Mouse (Mus musculus): ENCODE measurements around the gene Evi2b. TPM values are rescaled to one million over a fixed set of nuclear protein-coding genes. Genes with fewer than 3 reads are reported as not detected.

The Evi2b gene
- 0.27 TPM in 1 of 2 replicates, not detected in the other for polyA plus RNA-seq (2014; fragmentation: Nextera tagmentation; extraction: Ambion mirVana)

DNA sequence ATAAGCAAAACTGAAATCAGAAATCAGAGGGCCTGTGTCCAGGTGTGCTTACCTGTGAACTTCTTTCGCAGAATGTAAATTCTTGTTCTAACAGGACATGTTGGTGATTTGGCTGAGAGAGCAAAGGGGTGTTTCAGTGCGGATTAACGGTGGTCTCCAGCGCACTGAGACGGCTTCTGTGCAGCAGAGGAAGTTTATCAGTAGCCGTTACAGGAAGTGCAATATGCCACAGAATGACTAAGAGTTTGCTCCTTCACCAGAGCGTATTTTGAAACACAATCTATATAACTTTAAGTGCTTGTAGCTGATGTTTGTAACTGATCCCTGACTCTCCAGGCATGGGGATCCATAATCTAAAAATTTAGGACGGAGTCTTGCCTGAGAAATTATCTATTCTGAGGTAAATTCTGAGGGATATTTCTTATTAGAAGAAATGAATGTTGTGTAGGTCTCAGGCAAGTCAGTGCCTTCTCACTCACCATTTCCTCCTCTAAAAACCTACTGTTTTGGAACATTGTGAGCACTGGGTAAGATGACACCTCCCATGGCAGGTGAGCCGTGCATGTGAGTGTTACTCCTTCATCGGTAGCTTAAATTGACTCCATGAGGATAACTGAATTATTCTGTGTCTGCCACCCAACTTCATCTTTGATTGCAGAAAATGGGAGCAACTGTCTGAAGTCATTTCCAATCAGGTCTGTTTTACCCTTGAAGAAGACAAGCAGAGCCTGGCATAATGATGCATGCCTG lies at the start of gene Evi2b:
Gene Evi2b, minus strand, starts transcription at position 203 of the 750 bp plus-strand sequence.
- no peak for DNase-seq (ENCODE audit: low spot score)
- Histone ChIP-seq H3K27ac (no peak within 1 kb of the TSS), H3K4me3 (replicated peaks; ENCODE audit: low read length) (no peak within 1 kb of the TSS), H3K4me1 (replicated peaks; ENCODE audit: control insufficient read depth, insufficient read depth, low read length) (no peaks in the 10 kb centered on the region), H3K36me3 (replicated peaks; ENCODE audit: control insufficient read depth, insufficient read depth) (peaks cover 11% of the 10 kb centered on the region), H3K9ac (no peak within 1 kb of the TSS), H3K27me3 (ENCODE audit: control insufficient read depth, insufficient read depth, low read length) (no peaks in the 10 kb centered on the region), H3K9me3 (ENCODE audit: control insufficient read depth, low read length) (no peaks in the 10 kb centered on the region), H3K4me2 (replicated peaks) (no peak within 1 kb of the TSS)
- 86% methylated on average over 10 of the region's 10 CpGs for WGBS
- no peak for ATAC-seq (ENCODE audit: low FRiP score)

DNA sequence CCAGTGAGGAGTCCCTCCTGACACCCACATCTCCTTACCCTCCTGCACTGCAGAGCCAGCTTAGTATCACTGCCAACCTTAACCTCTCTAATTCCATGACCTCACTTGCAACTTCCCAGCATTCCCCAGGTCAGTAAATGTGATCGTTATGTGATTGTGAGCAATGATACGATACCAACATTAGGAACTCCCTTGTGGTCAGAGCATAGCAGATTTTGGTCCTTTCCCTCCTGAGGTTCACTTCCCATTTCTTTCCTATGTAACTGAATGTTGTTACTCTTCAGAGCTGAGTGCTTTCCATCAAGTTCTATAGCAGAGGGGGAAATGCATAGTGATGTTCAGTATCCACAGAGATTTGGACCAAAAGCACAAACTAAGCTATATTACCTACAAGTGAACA lies 46.8 kb upstream of the Evi2b start:
- Histone ChIP-seq H3K4me3 (replicated peaks; ENCODE audit: low read length) (no peak overlapping the region), H3K9me3 (ENCODE audit: control insufficient read depth, low read length) (no peaks in the 10 kb centered on the region), H3K36me3 (replicated peaks; ENCODE audit: control insufficient read depth, insufficient read depth) (peaks cover 97% of the 10 kb centered on the region), H3K9ac (no peak overlapping the region), H3K27ac (no peak overlapping the region), H3K27me3 (ENCODE audit: control insufficient read depth, insufficient read depth, low read length) (no peaks in the 10 kb centered on the region), H3K4me2 (replicated peaks) (no peak overlapping the region), H3K4me1 (replicated peaks; ENCODE audit: control insufficient read depth, insufficient read depth, low read length) (no peaks in the 10 kb centered on the region)
- DNase-seq (ENCODE audit: low spot score) (no peak), ATAC-seq (ENCODE audit: low FRiP score) (no peak)
- WGBS: 91% methylated on average over 2 of the region's 2 CpGs

DNA sequence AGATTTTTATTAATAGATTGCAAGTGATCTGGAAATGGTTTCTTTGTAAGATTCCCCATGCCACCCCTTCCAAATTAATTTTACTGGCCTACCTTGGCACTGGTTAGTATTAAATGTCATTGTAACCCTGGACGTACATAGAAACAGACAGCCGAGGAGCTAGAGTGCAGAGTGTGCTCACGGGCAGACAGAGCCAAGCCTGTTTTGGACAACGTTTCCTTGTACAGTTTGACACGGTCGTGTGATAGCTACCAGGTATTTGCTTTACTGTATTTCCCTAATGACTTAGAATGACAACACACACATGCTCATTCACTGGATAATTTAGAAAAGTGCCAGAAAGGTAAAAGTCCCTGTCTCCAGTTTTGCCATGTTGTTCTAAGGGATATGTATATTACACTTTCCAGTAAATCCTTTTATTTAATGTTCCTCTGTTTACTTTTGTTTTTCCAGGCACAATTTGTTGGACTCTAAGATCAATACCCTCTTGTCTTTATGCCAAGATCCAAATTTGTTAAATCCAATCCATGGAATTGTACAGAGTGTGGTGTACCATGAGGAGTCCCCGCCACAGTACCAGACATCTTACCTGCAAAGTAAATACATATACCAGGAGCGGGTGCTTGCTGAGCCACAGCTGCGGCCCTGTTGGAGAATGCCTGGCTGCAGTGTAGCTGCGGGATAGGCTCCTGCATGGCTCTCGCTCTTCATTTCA lies 44.8 kb upstream of the Evi2b start:
- H3K4me3 ChIP-seq (replicated peaks; ENCODE audit: low read length): no peak overlapping the region
- no peak overlapping the region for H3K4me2 ChIP-seq (replicated peaks)
- H3K4me1 ChIP-seq (replicated peaks; ENCODE audit: control insufficient read depth, insufficient read depth, low read length): no peaks in the 10 kb centered on the region
- peaks cover 93% of the 10 kb centered on the region for H3K36me3 ChIP-seq (replicated peaks; ENCODE audit: control insufficient read depth, insufficient read depth)
- no peaks in the 10 kb centered on the region for H3K9me3 ChIP-seq (ENCODE audit: control insufficient read depth, low read length)
- H3K27me3 ChIP-seq (ENCODE audit: control insufficient read depth, insufficient read depth, low read length): no peaks in the 10 kb centered on the region
- H3K27ac ChIP-seq: no peak overlapping the region
- no peak for DNase-seq (ENCODE audit: low spot score)
- WGBS: 89% methylated on average over 11 of the region's 11 CpGs
- H3K9ac ChIP-seq: no peak overlapping the region
- no peak for ATAC-seq (ENCODE audit: low FRiP score)

DNA sequence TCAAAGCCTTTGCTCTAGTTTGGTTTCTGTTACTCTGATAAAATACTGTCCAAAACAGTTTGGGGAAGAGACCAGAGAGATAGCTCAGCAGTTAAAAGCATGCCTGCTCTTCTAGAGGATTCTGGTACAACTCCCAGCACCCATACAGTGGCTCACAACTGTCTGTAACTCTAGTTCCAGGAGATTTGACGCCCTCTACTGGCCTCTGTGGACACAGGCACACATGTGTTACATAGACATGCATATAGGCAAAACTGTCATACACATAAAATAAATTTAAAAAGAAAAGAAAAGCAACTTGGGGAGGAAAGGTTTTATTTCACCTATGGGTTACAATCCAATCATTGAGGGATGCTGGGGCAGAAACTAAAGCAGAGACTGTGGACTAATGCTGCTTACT lies 43.4 kb upstream of the Evi2b start:
- no peak for ATAC-seq (ENCODE audit: low FRiP score)

DNA sequence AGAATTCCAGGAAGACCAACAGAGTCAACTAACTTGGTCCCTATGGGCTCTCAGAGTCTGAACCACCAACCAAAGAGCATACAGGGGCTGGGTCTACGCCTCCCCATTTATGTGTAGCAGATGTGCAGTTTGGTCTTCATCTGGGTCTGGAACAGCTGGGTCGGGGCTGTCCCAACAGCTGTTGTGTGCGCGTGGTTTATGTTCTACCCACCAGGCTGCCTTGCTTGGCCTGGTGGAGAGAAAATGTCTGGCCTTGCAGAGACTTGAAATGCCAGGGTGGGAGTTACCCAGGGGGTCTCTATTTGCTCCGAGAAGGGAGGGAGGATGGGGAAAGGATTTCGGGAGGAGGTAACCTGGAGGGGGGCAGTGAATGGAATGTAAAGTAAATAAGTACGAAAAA lies 39.9 kb upstream of the Evi2b start:
- 93% methylated on average over 7 of the region's 7 CpGs for WGBS
- ATAC-seq (ENCODE audit: low FRiP score): no peak

More for the DNA sequence above, 43.4 kb upstream of the Evi2b start:
- no peaks in the 10 kb centered on the region for H3K27me3 ChIP-seq (ENCODE audit: control insufficient read depth, insufficient read depth, low read length)
- WGBS: 58% methylated on average over 1 of the region's 1 CpGs
- no peak overlapping the region for H3K4me2 ChIP-seq (replicated peaks)
- H3K27ac ChIP-seq: no peak overlapping the region
- no peak overlapping the region for H3K9ac ChIP-seq
- peaks cover 93% of the 10 kb centered on the region for H3K36me3 ChIP-seq (replicated peaks; ENCODE audit: control insufficient read depth, insufficient read depth)
- no peak for DNase-seq (ENCODE audit: low spot score)
- H3K4me3 ChIP-seq (replicated peaks; ENCODE audit: low read length): no peak overlapping the region
- H3K4me1 ChIP-seq (replicated peaks; ENCODE audit: control insufficient read depth, insufficient read depth, low read length): no peaks in the 10 kb centered on the region
- H3K9me3 ChIP-seq (ENCODE audit: control insufficient read depth, low read length): no peaks in the 10 kb centered on the region

DNA sequence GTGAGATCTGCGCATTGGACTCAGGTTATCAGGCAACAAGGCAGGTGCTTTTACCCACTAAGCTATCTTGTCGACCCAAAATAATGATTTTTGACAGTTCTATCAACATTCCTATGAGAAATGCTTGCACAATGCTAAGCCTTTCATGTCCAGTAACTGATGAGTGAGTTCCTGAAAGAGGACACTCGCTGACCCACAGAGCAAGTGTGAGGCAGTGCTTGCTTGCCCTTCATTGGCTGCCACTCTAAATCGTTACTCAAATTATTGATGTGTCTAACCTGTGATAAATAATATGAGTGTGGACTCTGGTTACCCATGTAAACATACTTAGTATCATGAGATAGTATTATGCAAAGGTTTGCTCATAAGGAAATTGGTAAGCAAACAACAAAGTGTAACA lies 37.0 kb upstream of the Evi2b start:
- Histone ChIP-seq H3K4me1 (replicated peaks; ENCODE audit: control insufficient read depth, insufficient read depth, low read length) (no peaks in the 10 kb centered on the region), H3K9me3 (ENCODE audit: control insufficient read depth, low read length) (no peaks in the 10 kb centered on the region), H3K4me3 (replicated peaks; ENCODE audit: low read length) (no peak overlapping the region), H3K27me3 (ENCODE audit: control insufficient read depth, insufficient read depth, low read length) (no peaks in the 10 kb centered on the region), H3K4me2 (replicated peaks) (no peak overlapping the region), H3K36me3 (replicated peaks; ENCODE audit: control insufficient read depth, insufficient read depth) (peaks cover 91% of the 10 kb centered on the region), H3K9ac (no peak overlapping the region), H3K27ac (no peak overlapping the region)
- no peak for DNase-seq (ENCODE audit: low spot score)
- ATAC-seq (ENCODE audit: low FRiP score): no peak
- 97% methylated on average over 4 of the region's 4 CpGs for WGBS

More for the DNA sequence above, 39.9 kb upstream of the Evi2b start:
- no peak for DNase-seq (ENCODE audit: low spot score)
- H3K9me3 ChIP-seq (ENCODE audit: control insufficient read depth, low read length): no peaks in the 10 kb centered on the region
- H3K27me3 ChIP-seq (ENCODE audit: control insufficient read depth, insufficient read depth, low read length): no peaks in the 10 kb centered on the region
- no peak overlapping the region for H3K4me3 ChIP-seq (replicated peaks; ENCODE audit: low read length)
- H3K36me3 ChIP-seq (replicated peaks; ENCODE audit: control insufficient read depth, insufficient read depth): peaks cover 92% of the 10 kb centered on the region
- H3K4me2 ChIP-seq (replicated peaks): no peak overlapping the region
- H3K9ac ChIP-seq: no peak overlapping the region
- H3K4me1 ChIP-seq (replicated peaks; ENCODE audit: control insufficient read depth, insufficient read depth, low read length): no peaks in the 10 kb centered on the region
- H3K27ac ChIP-seq: no peak overlapping the region

DNA sequence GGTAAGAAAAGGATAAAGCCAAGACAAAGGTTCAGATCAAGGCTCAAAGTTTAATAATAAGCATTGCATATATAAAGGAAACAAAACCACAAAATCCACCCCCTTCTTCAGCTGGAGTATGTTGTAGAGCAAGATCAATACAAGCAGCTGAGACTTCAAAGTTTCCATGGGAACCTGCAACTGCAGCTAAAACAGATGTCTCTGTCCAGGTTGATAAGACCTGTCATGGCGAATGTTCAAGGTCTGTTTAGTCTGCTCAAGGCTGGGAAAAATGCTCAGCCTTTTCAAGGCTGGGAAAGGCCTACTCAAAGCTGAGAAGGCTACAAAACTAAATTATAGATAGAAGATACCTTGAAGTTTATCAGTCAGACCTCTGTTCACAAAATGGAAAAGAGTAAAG lies 29.1 kb upstream of the Evi2b start:
- H3K4me2 ChIP-seq (replicated peaks): no peak overlapping the region
- no peak overlapping the region for H3K4me3 ChIP-seq (replicated peaks; ENCODE audit: low read length)
- no peaks in the 10 kb centered on the region for H3K27me3 ChIP-seq (ENCODE audit: control insufficient read depth, insufficient read depth, low read length)
- no peak overlapping the region for H3K9ac ChIP-seq
- 87% methylated on average over 1 of the region's 1 CpGs for WGBS
- ATAC-seq (ENCODE audit: low FRiP score) (no peak), DNase-seq (ENCODE audit: low spot score) (no peak)
- H3K9me3 ChIP-seq (ENCODE audit: control insufficient read depth, low read length): no peaks in the 10 kb centered on the region
- no peaks in the 10 kb centered on the region for H3K4me1 ChIP-seq (replicated peaks; ENCODE audit: control insufficient read depth, insufficient read depth, low read length)
- H3K36me3 ChIP-seq (replicated peaks; ENCODE audit: control insufficient read depth, insufficient read depth): peaks cover 93% of the 10 kb centered on the region
- no peak overlapping the region for H3K27ac ChIP-seq

DNA sequence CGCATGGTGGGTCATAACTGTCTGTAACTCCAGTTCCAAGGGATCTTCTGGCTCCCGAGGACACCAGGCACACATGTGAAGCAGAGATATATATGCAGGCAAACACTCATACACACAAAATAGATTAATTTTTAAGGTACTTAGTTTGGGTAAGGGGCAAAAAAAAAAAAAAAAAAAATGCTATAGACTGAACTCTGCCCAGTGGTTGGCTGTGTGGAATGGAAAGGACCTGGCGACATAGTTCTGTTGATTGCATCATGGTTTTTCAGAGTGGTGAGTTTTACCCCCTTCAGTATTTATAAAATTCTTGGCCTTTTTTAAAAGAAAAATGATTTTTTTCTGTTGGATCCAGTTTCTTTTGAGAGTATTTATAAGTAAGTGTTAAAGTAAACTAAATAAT lies 12.7 kb upstream of the Evi2b start:
- no peak overlapping the region for H3K4me2 ChIP-seq (replicated peaks)
- H3K27ac ChIP-seq: no peak overlapping the region
- over 99% methylated on average over 3 of the region's 3 CpGs for WGBS
- H3K9ac ChIP-seq: no peak overlapping the region
- H3K4me3 ChIP-seq (replicated peaks; ENCODE audit: low read length): no peak overlapping the region
- H3K36me3 ChIP-seq (replicated peaks; ENCODE audit: control insufficient read depth, insufficient read depth): peaks cover 48% of the 10 kb centered on the region
- DNase-seq (ENCODE audit: low spot score) (no peak), ATAC-seq (ENCODE audit: low FRiP score) (no peak)
- no peaks in the 10 kb centered on the region for H3K27me3 ChIP-seq (ENCODE audit: control insufficient read depth, insufficient read depth, low read length)
- H3K9me3 ChIP-seq (ENCODE audit: control insufficient read depth, low read length): no peaks in the 10 kb centered on the region
- no peaks in the 10 kb centered on the region for H3K4me1 ChIP-seq (replicated peaks; ENCODE audit: control insufficient read depth, insufficient read depth, low read length)

DNA sequence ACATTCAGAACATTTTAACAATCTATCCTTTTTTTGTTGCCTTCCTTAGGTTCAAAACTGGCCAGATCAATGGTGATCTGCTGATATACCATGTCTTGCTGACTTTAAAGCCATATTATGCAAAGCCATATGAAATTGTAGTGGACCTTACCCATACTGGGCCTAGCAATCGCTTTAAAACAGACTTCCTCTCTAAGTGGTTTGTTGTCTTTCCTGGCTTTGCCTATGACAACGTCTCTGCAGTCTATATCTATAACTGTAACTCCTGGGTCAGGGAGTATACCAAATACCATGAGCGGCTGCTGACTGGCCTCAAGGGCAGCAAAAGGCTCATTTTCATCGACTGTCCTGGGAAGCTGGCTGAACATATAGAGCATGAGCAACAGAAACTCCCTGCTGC lies 12.0 kb upstream of the Evi2b start:
- no peak overlapping the region for H3K4me3 ChIP-seq (replicated peaks; ENCODE audit: low read length)
- no peak overlapping the region for H3K4me2 ChIP-seq (replicated peaks)
- no peak overlapping the region for H3K9ac ChIP-seq
- ATAC-seq (ENCODE audit: low FRiP score): no peak
- H3K9me3 ChIP-seq (ENCODE audit: control insufficient read depth, low read length): no peaks in the 10 kb centered on the region
- 93% methylated on average over 4 of the region's 4 CpGs for WGBS
- no peaks in the 10 kb centered on the region for H3K27me3 ChIP-seq (ENCODE audit: control insufficient read depth, insufficient read depth, low read length)
- H3K4me1 ChIP-seq (replicated peaks; ENCODE audit: control insufficient read depth, insufficient read depth, low read length): no peaks in the 10 kb centered on the region
- H3K36me3 ChIP-seq (replicated peaks; ENCODE audit: control insufficient read depth, insufficient read depth): peaks cover 41% of the 10 kb centered on the region
- no peak for DNase-seq (ENCODE audit: low spot score)
- no peak overlapping the region for H3K27ac ChIP-seq
